Comparison of ENCODE assay signal across 15 mouse cellular contexts in genomic region chr3:96000921-96001501, GRCm38 (mm10). TPM values are rescaled to one million over a fixed set of nuclear protein-coding genes. Genes with fewer than 3 reads are reported as not detected.
A peak's percentile ranks its signal among the peaks of the same experiment; 100 is the strongest.
DNase-seq lines count a peak whose midpoint lies in the region; ATAC-seq and TF ChIP-seq lines count a peak whose summit lies in the region.
"Had no signal": no experiment of that assay in that cellular context is flagged by ENCODE, and none has a peak within 500 bp of the region (broad histone marks: within the 10 kb centered on the region; RNA-seq: fewer than 3 reads in every experiment).

No protein-coding gene starts in this region.

- DNase-seq in heart, adult 9 months (ENCODE audit: low spot score in 2 of 2), result no peak
- DNase-seq in 416B (ENCODE audit: low read depth), result peak; percentile 81
- DNase-seq in MN1 (ENCODE audit: low spot score), result peak; percentile 48
- DNase-seq in liver, postnatal 0 days, result no peak
- DNase-seq in lung, postnatal 25 days (ENCODE audit: low spot score), result no peak
- DNase-seq: adrenal gland, postnatal 10 days; kidney, postnatal 25 days; lung, postnatal 14 days; spleen, adult 18-20 months had no signal

- H3K9me3 ChIP-seq in heart, embryonic 11.5 days (replicated peaks; ENCODE audit: control insufficient read depth, low read length), result no peaks in the 10 kb centered on the region
- no peaks in the 10 kb centered on the region for H3K9me3 ChIP-seq in heart, embryonic 16.5 days (replicated peaks; ENCODE audit: control insufficient read depth, low read length)
- H3K9me3 ChIP-seq in liver, postnatal 0 days (ENCODE audit: low read length), result no peaks in the 10 kb centered on the region
- H3K9me3 ChIP-seq: G1E; limb, embryonic 13.5 days; neural tube, embryonic 12.5 days had no signal

- no peak overlapping the region for H3K9ac ChIP-seq in heart, embryonic 11.5 days (ENCODE audit: low read depth, low read length)
- no peak overlapping the region for H3K9ac ChIP-seq in heart, embryonic 16.5 days (ENCODE audit: low read length)
- H3K9ac ChIP-seq in liver, postnatal 0 days (replicated peaks), result no peak overlapping the region
- H3K9ac ChIP-seq: limb, embryonic 13.5 days; neural tube, embryonic 12.5 days had no signal

- no peak for TF ChIP-seq EP300 in liver, postnatal 0 days (IDR thresholded peaks at IDR 0.05; ENCODE audit: low read depth)

- ATAC-seq in heart, embryonic 11.5 days (replicated peaks; ENCODE audit: insufficient number of reproducible peaks, low FRiP score, low TSS enrichment), result no peak
- ATAC-seq in heart, embryonic 16.5 days (replicated peaks; ENCODE audit: extremely low read depth, insufficient read depth, low FRiP score), result no peak
- no peak for ATAC-seq in liver, postnatal 0 days

- 0 out of 2 replicates have a peak, but pooled peaks cover 3% of the 10 kb centered on the region for H3K36me3 ChIP-seq in heart, embryonic 11.5 days (ENCODE audit: control insufficient read depth, insufficient read depth, low read length)
- no peaks in the 10 kb centered on the region for H3K36me3 ChIP-seq in heart, embryonic 16.5 days (ENCODE audit: control insufficient read depth, insufficient read depth)
- H3K36me3 ChIP-seq in liver, postnatal 0 days (replicated peaks; ENCODE audit: insufficient read depth, low read length), result no peaks in the 10 kb centered on the region

- no peak for TF ChIP-seq CTCF in liver, postnatal 0 days (IDR thresholded peaks at IDR 0.05; ENCODE audit: low read depth)

- WGBS in heart, embryonic 11.5 days (ENCODE audit: insufficient replicate concordance), result 59% methylated on average over 9 of the region's 9 CpGs
- 42% methylated on average over 9 of the region's 9 CpGs for WGBS in heart, embryonic 16.5 days
- WGBS in liver, postnatal 0 days (ENCODE audit: insufficient replicate concordance), result 46% methylated on average over 9 of the region's 9 CpGs

- H3K27me3 ChIP-seq in heart, embryonic 11.5 days (ENCODE audit: control insufficient read depth, insufficient read depth, low read length), result no peaks in the 10 kb centered on the region
- H3K27me3 ChIP-seq in heart, embryonic 16.5 days (ENCODE audit: control insufficient read depth, insufficient read depth, low read length), result no peaks in the 10 kb centered on the region
- no peaks in the 10 kb centered on the region for H3K27me3 ChIP-seq in liver, postnatal 0 days (ENCODE audit: insufficient read depth, low read length)
- H3K27me3 ChIP-seq: limb, embryonic 13.5 days; neural tube, embryonic 12.5 days had no signal

- no peak overlapping the region for H3K4me2 ChIP-seq in heart, embryonic 11.5 days
- no peak overlapping the region for H3K4me2 ChIP-seq in heart, embryonic 16.5 days (ENCODE audit: low read depth, low read length)
- H3K4me2 ChIP-seq in liver, postnatal 0 days (ENCODE audit: low read depth, low read length), result no peak overlapping the region
- H3K4me2 ChIP-seq: limb, embryonic 13.5 days; neural tube, embryonic 12.5 days had no signal

- no peak overlapping the region for H3K4me3 ChIP-seq in heart, embryonic 11.5 days (ENCODE audit: low read depth, low read length)
- H3K4me3 ChIP-seq in heart, embryonic 16.5 days (ENCODE audit: low read length), result no peak overlapping the region
- H3K4me3 ChIP-seq in liver, postnatal 0 days (ENCODE audit: low read depth, low read length), result no peak overlapping the region
- H3K4me3 ChIP-seq: erythroblast, embryonic 14.5 days; limb, embryonic 13.5 days; neural tube, embryonic 12.5 days had no signal

- H3K27ac ChIP-seq in heart, embryonic 11.5 days (ENCODE audit: low read depth, low read length), result peak overlapping the region; percentile 29; the same call in 1 of the 2 replicates
- H3K27ac ChIP-seq in heart, embryonic 16.5 days (ENCODE audit: low read length), result peak overlapping the region; percentile 82
- H3K27ac ChIP-seq in liver, postnatal 0 days (ENCODE audit: low read depth), result no peak overlapping the region
- H3K27ac ChIP-seq: limb, embryonic 13.5 days; neural tube, embryonic 12.5 days had no signal

- peaks cover 29% of the 10 kb centered on the region for H3K4me1 ChIP-seq in heart, embryonic 11.5 days (ENCODE audit: control insufficient read depth, insufficient read depth, low read length)
- H3K4me1 ChIP-seq in heart, embryonic 16.5 days (ENCODE audit: control insufficient read depth, insufficient read depth, low read length), result peaks cover 37% of the 10 kb centered on the region
- peaks cover 20% of the 10 kb centered on the region for H3K4me1 ChIP-seq in liver, postnatal 0 days (ENCODE audit: insufficient read depth)

RNA-seq across cellular contexts. Expression of gene Plekho1, which starts 5.2 kb away (rescaled TPM):
- polyA plus RNA-seq in heart, embryonic 11.5 days (2014; fragmentation: Nextera tagmentation; extraction: Ambion mirVana), result 69.5 and 82.2 TPM in 2 replicates
- polyA plus RNA-seq in heart, embryonic 16.5 days (2015; fragmentation: Nextera tagmentation; extraction: Ambion mirVana), result 63.3 and 67.1 TPM in 2 replicates
- polyA plus RNA-seq in liver, postnatal 0 days (2015; fragmentation: Nextera tagmentation; extraction: Ambion mirVana), result 10.7 and 11.7 TPM in 2 replicates

RNA-seq across cellular contexts. Expression of gene Vps45, which starts 57.3 kb away (rescaled TPM):
- polyA plus RNA-seq in heart, embryonic 11.5 days (2014; fragmentation: Nextera tagmentation; extraction: Ambion mirVana), result 20.4 and 23.9 TPM in 2 replicates
- 34.6 and 39.4 TPM in 2 replicates for polyA plus RNA-seq in heart, embryonic 16.5 days (2015; fragmentation: Nextera tagmentation; extraction: Ambion mirVana)
- 11.3 and 12.5 TPM in 2 replicates for polyA plus RNA-seq in liver, postnatal 0 days (2015; fragmentation: Nextera tagmentation; extraction: Ambion mirVana)

Comparison
In these comparisons a context has a peak if more than half of its experiments do, and no peak if none do; other contexts are left out.
1. DNase-seq: peak in 416B (single experiment) and MN1 (single experiment); none in heart, adult 9 months (0 of 2), liver, postnatal 0 days (single experiment) and lung, postnatal 25 days (single experiment).